Mouse (Mus musculus) brain, embryonic 14.5 days (tissue): ENCODE measurements around the gene Poll. TPM values are rescaled to one million over a fixed set of nuclear protein-coding genes. Genes with fewer than 3 reads are reported as not detected.
"Not testable (repeated sequence)": the region's sequence is repeated elsewhere in the genome, so short reads cannot be mapped to it uniquely, and the experiment has no call there.

Experiments used
- DNase-seq: peaks from one replicate; pipeline ENCODE4 v3.0.0-alpha.2; 2011; ENCODE audit warnings: low read depth
- CTCF ChIP-seq: fragments of 200-500 bp; IDR thresholded peaks from 2 replicates; pipeline ENCODE4 v1.5.1; 2012; ENCODE audit warnings: inconsistent platforms, mild to moderate bottlenecking, moderate library complexity, borderline replicate concordance; ENCODE audit not compliant: insufficient read depth, insufficient read length; ENCODE audit errors: extremely low read depth
- POLR2A ChIP-seq: fragments of 200-500 bp; IDR thresholded peaks from 2 replicates; pipeline ENCODE4 v1.6.1; 2012; ENCODE audit warnings: mild to moderate bottlenecking, inconsistent platforms, borderline replicate concordance; ENCODE audit not compliant: poor library complexity, insufficient read depth, insufficient read length, severe bottlenecking; ENCODE audit errors: extremely low read depth
- polyA plus RNA-seq: library from polyadenylated mRNA; depleted of rRNA; stranded (reverse); fragments of >200 nt; gene quantifications from 2 replicates; pipeline ENCODE4 v1.2.3, GENCODE M21; 2012

Gene Poll
- polyA plus RNA-seq, 1 experiment = 11.4 TPM

- TF ChIP-seq POLR2A (no peak), CTCF (no peak)
- DNase-seq = no peak
Observed at GRCm38 (mm10) chr19:45574339-45574898, 14.1 kb upstream of the Poll start.

- TF ChIP-seq POLR2A = no peak
- TF ChIP-seq CTCF = peak; percentile 62
- peak; percentile 75 for DNase-seq
Observed at GRCm38 (mm10) chr19:45573861-45574267, 13.5 kb upstream of the Poll start.

- DNase-seq = no peak
- TF ChIP-seq CTCF (no peak), POLR2A (no peak)
Observed at GRCm38 (mm10) chr19:45573033-45573432, 12.7 kb upstream of the Poll start.

GRCm38 (mm10) chr19:45567367-45567766 lies 7.0 kb upstream of the Poll start:
- no peak for TF ChIP-seq CTCF
- TF ChIP-seq POLR2A = no peak
- DNase-seq = no peak

GRCm38 (mm10) chr19:45565925-45566715 lies 5.8 kb upstream of the Poll start:
- TF ChIP-seq POLR2A (no peak), CTCF (no peak)
- no peak for DNase-seq

GRCm38 (mm10) chr19:45554136-45554535 lies 6.2 kb downstream of the Poll start:
- no peak for TF ChIP-seq POLR2A
- TF ChIP-seq CTCF = no peak
- no peak for DNase-seq

- TF ChIP-seq CTCF = no peak
- TF ChIP-seq POLR2A = no peak
- DNase-seq = no peak
Observed at GRCm38 (mm10) chr19:45552187-45552586, 8.1 kb downstream of the Poll start.

GRCm38 (mm10) chr19:45549948-45550347 lies 10.4 kb downstream of the Poll start:
- TF ChIP-seq POLR2A (no peak), CTCF (no peak)

GRCm38 (mm10) chr19:45549128-45549915 lies 11.0 kb downstream of the Poll start:
- no peak for TF ChIP-seq POLR2A
- TF ChIP-seq CTCF = no peak
- DNase-seq = no peak

More at GRCm38 (mm10) chr19:45549948-45550347, 10.4 kb downstream of the Poll start:
- DNase-seq = no peak

- DNase-seq = not testable (repeated sequence)
Observed at GRCm38 (mm10) chr19:45548196-45548595, 12.1 kb downstream of the Poll start.

GRCm38 (mm10) chr19:45544925-45545321 lies 15.4 kb downstream of the Poll start:
- TF ChIP-seq CTCF (peak; percentile 91), POLR2A (no peak)
- DNase-seq = peak; percentile 90

- peak; percentile 13 for DNase-seq
Observed at GRCm38 (mm10) chr19:45544152-45544924, 16.0 kb downstream of the Poll start.

More at GRCm38 (mm10) chr19:45544152-45544924, 16.0 kb downstream of the Poll start:
- TF ChIP-seq POLR2A (no peak), CTCF (no peak)
